Mouse (Mus musculus) gastrocnemius, adult 2 months (tissue): Measurements from ENCODE around the gene Ramp3. TPM values are rescaled to one million over a fixed set of nuclear protein-coding genes. Genes with fewer than 3 reads are reported as not detected.

Experiments used
- DNase-seq: peaks from one replicate; pipeline ENCODE4 v3.0.0; 2022
- H3K27ac ChIP-seq: fragments of 200-600 bp; 2 replicates; pipeline ENCODE4 v1.8.1; 2022; ENCODE audit warnings: mild to moderate bottlenecking
- H3K4me3 ChIP-seq: fragments of 200-600 bp; 2 replicates; pipeline ENCODE4 v1.8.1; 2022; ENCODE audit warnings: mild to moderate bottlenecking, moderate library complexity
- CTCF ChIP-seq: fragments of 200-600 bp; IDR thresholded peaks from 2 replicates; pipeline ENCODE4 v1.8.1; 2022; ENCODE audit warnings: antibody characterized with exemption, mild to moderate bottlenecking, moderate library complexity
- intact Hi-C: fragments of 180-260 bp; cut with DNase I; formaldehyde crosslinking; loops from one replicate; pipeline ENCODE4 v1.15.1; 2025
- total RNA-seq, 2 experiments: library from RNA; stranded (reverse); gene quantifications; 2 replicates each; pipeline ENCODE4 v1.2.3; 2021

Gene Ramp3
- total RNA-seq, 2 experiments from 2014 or later = 0.46 to 1.2 TPM

- peak; percentile 47 for TF ChIP-seq CTCF
- Histone ChIP-seq H3K27ac (no peak overlapping the region), H3K4me3 (no peak overlapping the region)
- intact Hi-C loops = no loop called here
- no peak for DNase-seq
Measured at GRCm38 (mm10) chr11:6677530-6677929, 19.2 kb downstream of the Ramp3 start.

GRCm38 (mm10) chr11:6679694-6680396 lies 21.5 kb downstream of the Ramp3 start:
- intact Hi-C loops = no loop called here
- Histone ChIP-seq H3K27ac (peak overlapping the region; percentile 74), H3K4me3 (peak overlapping the region; percentile 55)
- TF ChIP-seq CTCF = no peak
- DNase-seq = no peak

DNA sequence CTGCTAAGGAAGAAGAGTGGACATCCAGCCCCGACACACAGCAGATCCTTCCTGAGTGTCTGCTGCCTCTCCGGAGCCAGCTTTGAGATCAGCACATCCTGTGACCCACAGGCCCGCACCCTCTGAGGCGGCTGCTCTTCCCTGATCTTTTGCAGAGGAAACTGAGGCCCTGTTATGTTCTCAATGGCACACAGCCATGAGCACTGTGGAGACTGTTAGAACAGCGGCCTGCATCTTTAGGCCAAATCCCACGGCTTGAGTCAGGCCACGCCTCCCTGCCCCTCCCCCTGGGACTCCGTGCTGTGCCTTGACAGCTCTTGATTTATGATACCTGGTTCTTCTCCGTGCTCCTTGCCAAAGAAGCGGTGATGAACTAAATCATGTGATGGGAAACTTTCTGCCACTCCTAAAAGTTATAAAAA lies 22.1 kb downstream of the Ramp3 start:
- intact Hi-C loops = no loop called here
- Histone ChIP-seq H3K4me3 (peak overlapping the region; percentile 55), H3K27ac (peak overlapping the region; percentile 74)
- peak; percentile 62 for DNase-seq
- TF ChIP-seq CTCF = no peak

DNA sequence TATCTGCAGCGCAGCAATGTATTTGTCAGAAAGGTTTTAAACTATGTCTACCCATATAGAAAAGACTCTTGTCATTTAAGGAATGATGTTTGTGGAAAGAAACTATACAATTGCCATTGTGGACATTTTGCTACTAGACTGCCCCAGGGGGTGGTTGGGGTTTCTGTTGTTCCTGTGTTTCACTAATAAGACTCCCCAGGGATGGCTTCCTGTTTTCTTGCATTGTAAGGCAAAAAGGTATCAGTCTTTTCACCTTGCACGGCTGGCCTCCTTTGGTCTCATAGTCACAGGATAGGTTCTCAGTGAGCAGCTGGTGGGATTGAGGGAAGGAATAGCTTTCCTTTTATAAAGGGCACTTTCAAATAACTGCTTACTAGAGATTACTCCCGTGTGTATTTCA lies 26.4 kb downstream of the Ramp3 start:
- H3K4me3 ChIP-seq = no peak overlapping the region
- TF ChIP-seq CTCF = no peak
- no peak for DNase-seq
- no peak overlapping the region for H3K27ac ChIP-seq
- intact Hi-C loops = no loop called here

GRCm38 (mm10) chr11:6688888-6689287 lies 30.6 kb downstream of the Ramp3 start:
- no peak for TF ChIP-seq CTCF
- no peak overlapping the region for H3K4me3 ChIP-seq
- no peak for DNase-seq
- H3K27ac ChIP-seq = no peak overlapping the region
- intact Hi-C loops = no loop called here

DNA sequence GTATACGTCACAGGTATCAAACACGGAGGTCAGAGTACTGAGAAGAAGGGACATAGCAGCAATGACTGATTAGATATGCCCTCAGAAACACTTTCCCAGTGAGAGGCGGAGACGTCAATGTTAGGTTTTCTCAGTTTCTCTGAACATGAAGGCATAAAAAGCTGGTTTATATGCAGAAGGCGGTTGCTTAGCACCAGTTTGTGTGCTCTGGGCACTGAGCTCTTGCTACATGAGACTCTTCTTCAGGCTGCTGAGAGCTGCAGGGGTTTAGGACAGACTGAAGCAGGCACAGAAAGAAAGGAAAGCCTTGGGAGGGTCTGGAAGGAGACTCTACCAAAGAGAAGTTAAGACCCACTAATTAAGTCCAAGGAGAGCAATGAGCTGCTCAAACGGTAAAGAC lies 34.0 kb downstream of the Ramp3 start:
- Histone ChIP-seq H3K27ac (no peak overlapping the region), H3K4me3 (no peak overlapping the region)
- DNase-seq = no peak
- TF ChIP-seq CTCF = no peak
- intact Hi-C loops = no loop called here

DNA sequence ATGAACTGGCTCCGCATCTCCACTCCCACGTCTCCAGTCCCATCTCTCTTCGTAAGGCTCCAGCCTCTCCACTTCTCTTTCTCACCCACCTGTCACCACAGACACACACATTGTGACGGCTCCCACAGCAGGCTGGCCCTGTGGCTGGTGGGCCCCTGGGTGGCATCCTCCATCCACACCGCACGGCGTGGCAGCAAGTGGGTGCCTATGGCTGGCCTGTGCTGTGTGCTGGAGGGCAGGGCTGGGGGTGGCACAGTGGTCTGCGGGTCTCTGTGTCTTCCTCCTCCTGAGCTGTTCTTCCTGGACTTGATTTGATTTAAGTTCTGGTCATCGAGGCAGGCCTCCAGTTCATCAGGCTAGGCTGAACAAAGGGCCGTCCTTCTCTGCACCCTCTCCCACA lies 35.8 kb downstream of the Ramp3 start:
- no peak overlapping the region for H3K4me3 ChIP-seq
- intact Hi-C loops = no loop called here
- no peak for TF ChIP-seq CTCF
- no peak for DNase-seq
- H3K27ac ChIP-seq = no peak overlapping the region

GRCm38 (mm10) chr11:6695176-6695575 lies 36.9 kb downstream of the Ramp3 start:
- TF ChIP-seq CTCF = no peak
- DNase-seq = peak; percentile 31
- Histone ChIP-seq H3K27ac (peak overlapping the region; percentile 16; the same call in 1 of the 2 replicates), H3K4me3 (peak overlapping the region; percentile 56)
- intact Hi-C loops = no loop called here

DNA sequence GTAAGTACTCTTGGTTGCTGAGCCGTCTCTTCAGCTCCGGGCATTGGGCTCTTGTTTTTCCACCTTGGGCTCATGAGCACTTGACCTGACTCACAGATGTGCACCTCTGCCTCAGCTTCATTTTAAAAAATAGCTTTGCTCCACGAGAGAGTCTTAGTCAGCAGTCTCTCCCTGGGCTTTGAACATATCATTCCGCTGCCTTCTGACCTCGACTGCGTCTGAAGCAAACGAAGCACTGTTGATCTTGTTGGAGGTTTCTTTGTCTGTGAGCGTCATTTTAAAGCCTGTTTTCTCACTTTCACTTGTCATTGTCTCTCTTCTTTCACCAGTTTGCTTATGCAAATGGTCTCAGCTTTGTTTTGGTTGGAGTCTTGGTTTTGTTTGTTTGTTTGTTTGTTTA lies 38.2 kb downstream of the Ramp3 start:
- TF ChIP-seq CTCF = no peak
- intact Hi-C loops = no loop called here
- no peak for DNase-seq
- Histone ChIP-seq H3K27ac (no peak overlapping the region), H3K4me3 (no peak overlapping the region)

- no peak for DNase-seq
- no peak for TF ChIP-seq CTCF
- intact Hi-C loops = no loop called here
- Histone ChIP-seq H3K4me3 (no peak overlapping the region), H3K27ac (no peak overlapping the region)
Measured at GRCm38 (mm10) chr11:6697751-6698150, 39.4 kb downstream of the Ramp3 start.

GRCm38 (mm10) chr11:6698281-6698680 lies 40.0 kb downstream of the Ramp3 start:
- H3K27ac ChIP-seq = no peak overlapping the region
- intact Hi-C loops = no loop called here

GRCm38 (mm10) chr11:6702258-6702657 lies 43.9 kb downstream of the Ramp3 start:
- DNase-seq = no peak
- Histone ChIP-seq H3K27ac (no peak overlapping the region), H3K4me3 (no peak overlapping the region)
- TF ChIP-seq CTCF = no peak
- intact Hi-C loops = no loop called here

More at GRCm38 (mm10) chr11:6698281-6698680, 40.0 kb downstream of the Ramp3 start:
- TF ChIP-seq CTCF = no peak
- H3K4me3 ChIP-seq = no peak overlapping the region
- DNase-seq = no peak

DNA sequence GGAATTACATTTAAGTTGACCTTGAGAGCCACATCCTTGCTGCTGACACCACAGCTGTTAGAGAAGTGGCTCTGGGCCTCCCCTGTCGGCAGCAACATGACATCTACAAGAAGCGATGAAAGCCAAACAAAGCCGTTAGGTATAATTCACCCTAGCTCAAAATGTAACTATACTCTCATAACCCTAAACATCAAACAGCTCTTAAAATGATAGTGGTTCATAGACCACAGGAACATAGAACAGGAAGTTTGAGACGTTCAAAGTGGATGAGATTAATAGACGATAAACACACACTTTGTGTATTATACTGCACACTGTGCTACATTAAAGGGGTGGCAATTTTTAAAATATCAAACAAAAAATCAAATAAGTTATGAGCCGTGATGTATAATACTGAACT lies 46.5 kb downstream of the Ramp3 start:
- intact Hi-C loops = no loop called here
- TF ChIP-seq CTCF = no peak
- DNase-seq = no peak
- Histone ChIP-seq H3K4me3 (no peak overlapping the region), H3K27ac (no peak overlapping the region)

GRCm38 (mm10) chr11:6705516-6705915 lies 47.2 kb downstream of the Ramp3 start:
- H3K4me3 ChIP-seq = no peak overlapping the region
- DNase-seq = no peak
- no peak overlapping the region for H3K27ac ChIP-seq
- intact Hi-C loops = no loop called here
- no peak for TF ChIP-seq CTCF
